Mouse (Mus musculus): ENCODE results near the gene Fam189a1. TPM values are rescaled to one million over a fixed set of nuclear protein-coding genes. Genes with fewer than 3 reads are reported as not detected.

Fam189a1 gene
- total and polyA plus RNA-seq, 3 experiments: not detected

GRCm38 (mm10) chr7:64752133-64752532 lies 404.2 kb downstream of the Fam189a1 start:
- Histone ChIP-seq H3K79me2 (ENCODE audit: control insufficient read depth, insufficient read depth, low read length, poor library complexity) (no peaks in the 10 kb centered on the region), H3K9me3 (replicated peaks; ENCODE audit: insufficient read depth, low read length) (no peaks in the 10 kb centered on the region), H3K27me3 (ENCODE audit: control insufficient read depth in 1 of 2, insufficient read depth in 2 of 2, low read length in 2 of 2) (no peaks in the 10 kb centered on the region), H3K36me3 (ENCODE audit: control insufficient read depth in 1 of 2, insufficient read depth in 2 of 2, low read length in 2 of 2) (no peaks in the 10 kb centered on the region), H3K9ac (ENCODE audit: control insufficient read depth, low read depth, low read length, poor library complexity, severe bottlenecking) (no peak overlapping the region), H3K4me3 (ENCODE audit: control insufficient read depth in 1 of 2, insufficient read depth in 1 of 2, low read depth in 2 of 2, low read length in 2 of 2) (no peak overlapping the region), H3K4me1 (ENCODE audit: control insufficient read depth in 1 of 2, insufficient read depth in 2 of 2, low read length in 2 of 2) (no peaks in the 10 kb centered on the region), H3K27ac (ENCODE audit: control insufficient read depth, low read depth, low read length) (no peak overlapping the region)
- TF ChIP-seq GABPA (IDR thresholded peaks at IDR 0.05; ENCODE audit: low read depth, low read length) (no peak), EP300 (IDR thresholded peaks at IDR 0.05; ENCODE audit: low read depth in 1 of 2, low read length in 2 of 2) (no peak), TAL1 (IDR thresholded peaks at IDR 0.05; ENCODE audit: low read length) (no peak)
- no peak for DNase-seq (ENCODE audit: low read depth, low spot score)

DNA sequence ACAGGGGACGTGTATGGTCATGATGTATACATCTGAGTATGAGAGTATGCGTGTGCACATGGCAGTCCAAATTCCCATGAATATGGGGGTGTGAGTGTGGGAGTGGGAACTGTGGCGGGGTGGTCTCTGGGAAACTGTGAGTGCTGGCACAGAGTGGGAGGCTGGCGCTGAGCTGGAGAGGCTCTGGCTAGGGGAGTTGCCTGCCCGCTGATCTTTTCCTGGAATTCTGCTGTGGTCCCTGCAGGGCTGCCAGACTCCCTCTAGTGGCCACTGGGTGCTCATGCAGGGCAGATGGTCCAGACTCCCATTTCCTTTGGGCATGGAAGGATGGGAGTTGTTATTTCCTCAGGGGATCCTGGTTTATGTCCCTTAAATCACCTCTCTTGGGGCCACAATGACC lies 404.9 kb downstream of the Fam189a1 start:
- Histone ChIP-seq H3K4me3 (ENCODE audit: control insufficient read depth in 1 of 2, insufficient read depth in 1 of 2, low read depth in 2 of 2, low read length in 2 of 2) (no peak overlapping the region), H3K4me1 (ENCODE audit: control insufficient read depth in 1 of 2, insufficient read depth in 2 of 2, low read length in 2 of 2) (no peaks in the 10 kb centered on the region), H3K27me3 (ENCODE audit: control insufficient read depth in 1 of 2, insufficient read depth in 2 of 2, low read length in 2 of 2) (no peaks in the 10 kb centered on the region), H3K9me3 (replicated peaks; ENCODE audit: insufficient read depth, low read length) (no peaks in the 10 kb centered on the region), H3K9ac (ENCODE audit: control insufficient read depth, low read depth, low read length, poor library complexity, severe bottlenecking) (no peak overlapping the region), H3K27ac (ENCODE audit: control insufficient read depth, low read depth, low read length) (no peak overlapping the region), H3K36me3 (ENCODE audit: control insufficient read depth in 1 of 2, insufficient read depth in 2 of 2, low read length in 2 of 2) (no peaks in the 10 kb centered on the region), H3K79me2 (ENCODE audit: control insufficient read depth, insufficient read depth, low read length, poor library complexity) (no peaks in the 10 kb centered on the region)
- no peak for TF ChIP-seq ZC3H11A (IDR thresholded peaks at IDR 0.05; ENCODE audit: low read depth, low read length)
- TF ChIP-seq CTCF (IDR thresholded peaks at IDR 0.05 in 2 of 3, conservative IDR thresholded peaks at IDR 0.05 in 1 of 3; ENCODE audit: control insufficient read depth in 1 of 3, insufficient read depth in 1 of 3, low read depth in 2 of 3, low read length in 3 of 3, poor library complexity in 1 of 3, severe bottlenecking in 1 of 3): peak; percentile 35 to 65 (median 44)
- peak; percentile 7 for DNase-seq (ENCODE audit: low read depth, low spot score)

DNA sequence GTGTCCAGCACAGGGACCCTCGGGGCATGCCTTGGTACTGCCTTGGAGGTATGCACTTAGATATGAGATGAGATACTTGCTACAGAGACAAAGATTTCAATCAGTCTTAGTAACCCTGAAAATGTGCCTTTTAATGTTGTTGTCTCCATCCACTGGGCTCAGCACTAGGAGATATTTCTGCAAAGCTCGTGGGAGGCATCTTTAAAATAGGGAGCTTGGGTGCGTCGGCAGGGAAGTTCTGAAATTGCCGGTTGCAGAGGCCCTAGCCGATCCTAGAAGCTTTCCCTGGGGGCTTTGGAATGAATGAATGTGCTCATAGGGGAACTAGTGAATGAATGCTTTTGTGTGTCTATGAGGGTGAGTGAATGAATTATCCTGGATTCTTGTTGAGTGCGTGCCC lies 412.8 kb downstream of the Fam189a1 start:
- H3K79me2 ChIP-seq (ENCODE audit: control insufficient read depth, insufficient read depth, low read length, poor library complexity): no peaks in the 10 kb centered on the region
- no peak overlapping the region for H3K9ac ChIP-seq (ENCODE audit: control insufficient read depth, low read depth, low read length, poor library complexity, severe bottlenecking)
- no peaks in the 10 kb centered on the region for H3K36me3 ChIP-seq (ENCODE audit: control insufficient read depth in 1 of 2, insufficient read depth in 2 of 2, low read length in 2 of 2)
- no peak for DNase-seq (ENCODE audit: low read depth, low spot score)
- no peaks in the 10 kb centered on the region for H3K9me3 ChIP-seq (replicated peaks; ENCODE audit: insufficient read depth, low read length)
- H3K4me1 ChIP-seq (ENCODE audit: control insufficient read depth in 1 of 2, insufficient read depth in 2 of 2, low read length in 2 of 2): no peaks in the 10 kb centered on the region
- H3K4me3 ChIP-seq (ENCODE audit: control insufficient read depth in 1 of 2, insufficient read depth in 1 of 2, low read depth in 2 of 2, low read length in 2 of 2): no peak overlapping the region
- H3K27me3 ChIP-seq (ENCODE audit: control insufficient read depth in 1 of 2, insufficient read depth in 2 of 2, low read length in 2 of 2): no peaks in the 10 kb centered on the region
- no peak overlapping the region for H3K27ac ChIP-seq (ENCODE audit: control insufficient read depth, low read depth, low read length)
- TF ChIP-seq HCFC1 (IDR thresholded peaks at IDR 0.05; ENCODE audit: low read depth, low read length): no peak
- TF ChIP-seq MYB (IDR thresholded peaks at IDR 0.05; ENCODE audit: low read depth, low read length): no peak
- TF ChIP-seq ZC3H11A (IDR thresholded peaks at IDR 0.05; ENCODE audit: low read depth, low read length): no peak
- TF ChIP-seq ELF1 (IDR thresholded peaks at IDR 0.05; ENCODE audit: low read depth, low read length): no peak
- TF ChIP-seq USF1 (IDR thresholded peaks at IDR 0.05; ENCODE audit: low read depth, low read length): no peak
- TF ChIP-seq CHD1 (IDR thresholded peaks at IDR 0.05; ENCODE audit: low read depth, low read length): no peak
